Mouse (Mus musculus) ES-Bruce4 (cell line): ENCODE data around the gene Fancd2. TPM values are rescaled to one million over a fixed set of nuclear protein-coding genes. Genes with fewer than 3 reads are reported as not detected.

Experiments
- H3K27ac ChIP-seq: 2 replicates; pipeline ENCODE4 v1.5.1; 2012; ENCODE audit warnings: low read length, inconsistent platforms; ENCODE audit not compliant: insufficient read depth
- H3K27me3 ChIP-seq: 2 replicates; pipeline ENCODE4 v1.6.1; 2012; ENCODE audit warnings: mild to moderate bottlenecking, low read length, inconsistent platforms; ENCODE audit not compliant: control insufficient read depth, poor library complexity, insufficient read depth, severe bottlenecking
- H3K36me3 ChIP-seq: 2 replicates; pipeline ENCODE4 v1.6.1; 2012; ENCODE audit warnings: inconsistent platforms, mild to moderate bottlenecking, low read length, moderate library complexity; ENCODE audit not compliant: control insufficient read depth, poor library complexity, insufficient read depth, severe bottlenecking
- H3K4me1 ChIP-seq: one replicate; pipeline ENCODE4 v1.8.1; 2011; ENCODE audit warnings: low read length; ENCODE audit not compliant: control insufficient read depth, insufficient read depth
- H3K4me3 ChIP-seq: 2 replicates; pipeline ENCODE4 v1.5.1; 2011; ENCODE audit warnings: low read depth, mild to moderate bottlenecking, low read length
- H3K9ac ChIP-seq: 2 replicates; pipeline ENCODE4 v1.6.1; 2012; ENCODE audit warnings: low read depth, mild to moderate bottlenecking, inconsistent platforms; ENCODE audit not compliant: poor library complexity, severe bottlenecking
- H3K9me3 ChIP-seq: replicated peaks from 2 replicates; pipeline ENCODE4 v1.6.1; 2012; ENCODE audit warnings: mild to moderate bottlenecking, low read length, inconsistent platforms; ENCODE audit not compliant: control insufficient read depth, poor library complexity, insufficient read depth, severe bottlenecking
- CTCF ChIP-seq: IDR thresholded peaks from one replicate; pipeline ENCODE4 v1.8.1; 2011; ENCODE audit warnings: low read depth, low read length
- EP300 ChIP-seq: IDR thresholded peaks from 2 replicates; pipeline ENCODE4 v1.6.1; 2011; ENCODE audit warnings: low read depth, low read length; ENCODE audit not compliant: insufficient read depth
- POLR2A ChIP-seq: IDR thresholded peaks from one replicate; pipeline ENCODE4 v1.8.1; 2011; ENCODE audit warnings: low read length; ENCODE audit not compliant: insufficient read depth
- polyA plus RNA-seq: library from polyadenylated mRNA; stranded (reverse); fragments of >200 nt; gene quantifications from 2 replicates; pipeline ENCODE4 v1.2.4, GENCODE M21; 2011; ENCODE audit warnings: low read depth; ENCODE audit not compliant: missing spikeins, insufficient read depth, insufficient read length

Gene Fancd2
- polyA plus RNA-seq, 1 experiment: 85.4 TPM

- no peaks in the 10 kb centered on the region for H3K9me3 ChIP-seq
- H3K27ac ChIP-seq: no peak overlapping the region
- peaks cover 25% of the 10 kb centered on the region for H3K36me3 ChIP-seq
- no peak for TF ChIP-seq CTCF
- no peak for TF ChIP-seq EP300
- no peak for TF ChIP-seq POLR2A
- H3K27me3 ChIP-seq: no peaks in the 10 kb centered on the region
- no peak overlapping the region for H3K9ac ChIP-seq
- no peaks in the 10 kb centered on the region for H3K4me1 ChIP-seq
- no peak overlapping the region for H3K4me3 ChIP-seq
Observed at GRCm38 (mm10) chr6:113579306-113579705, 47.8 kb downstream of the Fancd2 start.

GRCm38 (mm10) chr6:113583023-113583422, 51.5 kb downstream of the Fancd2 start:
- Histone ChIP-seq H3K27me3 (no peaks in the 10 kb centered on the region), H3K36me3 (peaks cover 20% of the 10 kb centered on the region; the same call in 1 of the 2 replicates), H3K4me1 (no peaks in the 10 kb centered on the region), H3K4me3 (no peak overlapping the region), H3K27ac (no peak overlapping the region), H3K9me3 (no peaks in the 10 kb centered on the region), H3K9ac (no peak overlapping the region)
- no peak for TF ChIP-seq CTCF
- no peak for TF ChIP-seq EP300
- TF ChIP-seq POLR2A: no peak

GRCm38 (mm10) chr6:113585065-113585464, 53.6 kb downstream of the Fancd2 start:
- no peaks in the 10 kb centered on the region for H3K27me3 ChIP-seq
- no peak overlapping the region for H3K27ac ChIP-seq
- H3K9ac ChIP-seq: no peak overlapping the region
- H3K4me1 ChIP-seq: no peaks in the 10 kb centered on the region
- H3K4me3 ChIP-seq: no peak overlapping the region
- TF ChIP-seq CTCF (no peak), POLR2A (no peak), EP300 (no peak)
- H3K36me3 ChIP-seq: peaks cover 23% of the 10 kb centered on the region
- no peaks in the 10 kb centered on the region for H3K9me3 ChIP-seq

- Histone ChIP-seq H3K27ac (no peak overlapping the region), H3K27me3 (no peaks in the 10 kb centered on the region), H3K9ac (no peak overlapping the region), H3K4me1 (no peaks in the 10 kb centered on the region), H3K4me3 (no peak overlapping the region), H3K36me3 (peaks cover 26% of the 10 kb centered on the region), H3K9me3 (no peaks in the 10 kb centered on the region)
- TF ChIP-seq POLR2A (no peak), EP300 (no peak)
Observed at GRCm38 (mm10) chr6:113586466-113587183, 55.1 kb downstream of the Fancd2 start.

- TF ChIP-seq POLR2A: no peak
- TF ChIP-seq CTCF: no peak
- TF ChIP-seq EP300: no peak
Observed at GRCm38 (mm10) chr6:113592637-113593036, 61.2 kb downstream of the Fancd2 start.

GRCm38 (mm10) chr6:113597945-113598344, 66.5 kb downstream of the Fancd2 start:
- no peak overlapping the region for H3K4me3 ChIP-seq
- peaks cover 8% of the 10 kb centered on the region for H3K36me3 ChIP-seq

More at GRCm38 (mm10) chr6:113592637-113593036, 61.2 kb downstream of the Fancd2 start:
- H3K27ac ChIP-seq: no peak overlapping the region
- no peaks in the 10 kb centered on the region for H3K4me1 ChIP-seq
- peaks cover 21% of the 10 kb centered on the region for H3K36me3 ChIP-seq
- H3K9ac ChIP-seq: no peak overlapping the region
- no peaks in the 10 kb centered on the region for H3K27me3 ChIP-seq
- no peaks in the 10 kb centered on the region for H3K9me3 ChIP-seq
- H3K4me3 ChIP-seq: no peak overlapping the region

More at GRCm38 (mm10) chr6:113597945-113598344, 66.5 kb downstream of the Fancd2 start:
- Histone ChIP-seq H3K27me3 (no peaks in the 10 kb centered on the region), H3K9ac (no peak overlapping the region), H3K27ac (no peak overlapping the region), H3K4me1 (no peaks in the 10 kb centered on the region), H3K9me3 (no peaks in the 10 kb centered on the region)
- TF ChIP-seq POLR2A: no peak
